Mouse (Mus musculus) neutrophil, adult 83 days (primary cell): Measurements from ENCODE around the gene Zbtb8b. TPM values are rescaled to one million over a fixed set of nuclear protein-coding genes. Genes with fewer than 3 reads are reported as not detected.

ENCODE experiments used
- total RNA-seq, 2 experiments: library from RNA; stranded (reverse); gene quantifications; one replicate each; pipeline ENCODE4 v1.2.4; 2023

Gene Zbtb8b
- not detected for total RNA-seq

GRCm38 (mm10) chr4:129440340-129441063 is at the start of gene Zbtb8b:
Gene Zbtb8b, minus strand, starts transcription at chr4:129440853.

GRCm38 (mm10) chr4:129461183-129461960 is 20.7 kb upstream of the Zbtb8b start, which contains the start of gene Bsdc1:
Gene Bsdc1, plus strand, starts transcription at chr4:129461581.

GRCm38 (mm10) chr4:129377601-129378390 is 62.9 kb downstream of the Zbtb8b start, which contains the start of gene Zbtb8a:
Gene Zbtb8a, minus strand, starts transcription at chr4:129378116.

Other genes with a start within 250 kb of the Zbtb8b start
- not detected for gene C77080, start 179.4 kb downstream of the Zbtb8b start, total RNA-seq
- gene Sync, start 153.2 kb downstream of the Zbtb8b start, total RNA-seq, result not detected
- gene Rbbp4, start 105.5 kb downstream of the Zbtb8b start, total RNA-seq, result 100 to 1,000 TPM; 121 to 132 TPM
- 10 to 100 TPM; 24.2 to 25.8 TPM for gene Zbtb8os, start 105.2 kb downstream of the Zbtb8b start, total RNA-seq
- gene Zbtb8a, start 62.7 kb downstream of the Zbtb8b start, total RNA-seq, result 1 to 10 TPM; 1.4 to 1.7 TPM
- 10 to 100 TPM; 73.9 to 76.4 TPM for gene Bsdc1, start 20.7 kb upstream of the Zbtb8b start, total RNA-seq
- not detected for gene Tssk3, start 50.2 kb upstream of the Zbtb8b start, total RNA-seq
- not detected for gene Fam229a, start 50.3 kb upstream of the Zbtb8b start, total RNA-seq
- 10 to 100 TPM; 73.7 to 85.8 TPM for gene Marcksl1, start 72.7 kb upstream of the Zbtb8b start, total RNA-seq
- gene Hdac1, start 101.9 kb upstream of the Zbtb8b start, total RNA-seq, result 10 to 100 TPM; 68.9 to 73.8 TPM
- 1 to 10 TPM; 1.3 TPM for gene Lck, start 132.8 kb upstream of the Zbtb8b start, total RNA-seq
- gene Fam167b, start 137.7 kb upstream of the Zbtb8b start, total RNA-seq, result not detected
- gene Eif3i, start 159.8 kb upstream of the Zbtb8b start, total RNA-seq, result 10 to 100 TPM; 76.4 to 85.4 TPM
- gene Tmem234, start 159.8 kb upstream of the Zbtb8b start, total RNA-seq, result 10 to 100 TPM; 78.3 to 78.5 TPM
- gene Dcdc2b, start 173.4 kb upstream of the Zbtb8b start, total RNA-seq, result not detected
- gene Iqcc, start 178.2 kb upstream of the Zbtb8b start, total RNA-seq, result 10 to 100 TPM in 1 of 2 experiments, 1 to 10 TPM in 1; 7.5 to 13.6 TPM
- gene Ccdc28b, start 183.1 kb upstream of the Zbtb8b start, total RNA-seq, result 10 to 100 TPM; 36.0 to 41.1 TPM
- 10 to 100 TPM; 35.2 to 37.9 TPM for gene Txlna, start 200.2 kb upstream of the Zbtb8b start, total RNA-seq
- gene Kpna6, start 231.9 kb upstream of the Zbtb8b start, total RNA-seq, result 10 to 100 TPM; 24.2 to 25.3 TPM